Mouse (Mus musculus) lung, embryonic 14.5 days (tissue): ENCODE data around the gene Dram1. TPM values are rescaled to one million over a fixed set of nuclear protein-coding genes. Genes with fewer than 3 reads are reported as not detected.

Source experiments
- ATAC-seq: fragments of 200-750 bp; cut with Nextera tagmentation; 2 replicates; pipeline ENCODE4 v1.8.0; 2017; ENCODE audit warnings: mild to moderate bottlenecking, moderate TSS enrichment, moderate library complexity; ENCODE audit not compliant: insufficient read depth
- DNase-seq: peaks from one replicate; pipeline ENCODE4 v3.0.0-alpha.2; 2015
- H3K27ac ChIP-seq: fragments of 300-500 bp; sonication (generic); 2 replicates; pipeline ENCODE4 v1.5.1; 2014; ENCODE audit warnings: low read depth, mild to moderate bottlenecking, moderate library complexity
- H3K27me3 ChIP-seq: fragments of 300-500 bp; sonication (generic); 2 replicates; pipeline ENCODE4 v1.6.1; 2014; ENCODE audit warnings: low read length, control low read depth; ENCODE audit not compliant: insufficient read depth
- H3K36me3 ChIP-seq: fragments of 300-500 bp; sonication (generic); 2 replicates; pipeline ENCODE4 v1.6.1; 2014; ENCODE audit warnings: control low read depth; ENCODE audit not compliant: insufficient read depth
- H3K4me1 ChIP-seq: fragments of 300-500 bp; sonication (generic); 2 replicates; pipeline ENCODE4 v1.6.1; 2014; ENCODE audit warnings: antibody characterized with exemption, control low read depth; ENCODE audit not compliant: insufficient read depth
- H3K4me2 ChIP-seq: fragments of 300-500 bp; sonication (generic); 2 replicates; pipeline ENCODE4 v1.6.1; 2014; ENCODE audit warnings: mild to moderate bottlenecking
- H3K4me3 ChIP-seq: fragments of 300-500 bp; sonication (generic); 2 replicates; pipeline ENCODE4 v1.5.1; 2014; ENCODE audit warnings: low read depth, low read length
- H3K9ac ChIP-seq: fragments of 300-500 bp; sonication (generic); 2 replicates; pipeline ENCODE4 v1.6.1; 2014
- H3K9me3 ChIP-seq: fragments of 300-500 bp; sonication (generic); 2 replicates; pipeline ENCODE4 v1.6.1; 2016; ENCODE audit warnings: low read depth, low read length, control low read depth
- CTCF ChIP-seq: IDR thresholded peaks from 2 replicates; pipeline ENCODE4 v1.5.1; 2016; ENCODE audit warnings: antibody characterized with exemption, low read depth
- WGBS: fragments of 180-500 bp; shearing (Covaris S2); extraction: QIAGEN DNeasy Blood & Tissue Kit; methylation state at CpG from one replicate; pipeline ENCODE4 v1.1.7; 2014; 5-methylcytosine and 5-hydroxymethylcytosine counted together
- polyA plus RNA-seq: library from polyadenylated mRNA; unstranded; fragments of >200 nt; fragmentation: Nextera tagmentation; extraction: Ambion mirVana; gene quantifications from 2 replicates; pipeline ENCODE4 v1.2.1, GENCODE M21; 2014

The Dram1 gene
- polyA plus RNA-seq, 1 experiment from 2014 or later = 43.9 TPM

GRCm38 (mm10) chr10:88309851-88310250 is 69.0 kb downstream of the Dram1 start:
- H3K9ac ChIP-seq = no peak overlapping the region
- no peak overlapping the region for H3K4me2 ChIP-seq
- no peaks in the 10 kb centered on the region for H3K36me3 ChIP-seq
- ATAC-seq (no peak), DNase-seq (no peak)
- no peaks in the 10 kb centered on the region for H3K9me3 ChIP-seq
- H3K4me3 ChIP-seq = no peak overlapping the region
- no peak for TF ChIP-seq CTCF
- H3K27me3 ChIP-seq = no peaks in the 10 kb centered on the region
- H3K27ac ChIP-seq = no peak overlapping the region
- WGBS = 56% methylated on average over 10 of the region's 10 CpGs
- no peaks in the 10 kb centered on the region for H3K4me1 ChIP-seq

- peak; percentile 38 for TF ChIP-seq CTCF
- no peak for ATAC-seq
- H3K9ac ChIP-seq = no peak overlapping the region
- no peak overlapping the region for H3K27ac ChIP-seq
- no peaks in the 10 kb centered on the region for H3K9me3 ChIP-seq
- H3K4me3 ChIP-seq = no peak overlapping the region
- no peaks in the 10 kb centered on the region for H3K27me3 ChIP-seq
- peaks cover 10% of the 10 kb centered on the region; the same call in 1 of the 2 replicates for H3K4me1 ChIP-seq
- 89% methylated on average over 3 of the region's 3 CpGs for WGBS
- H3K36me3 ChIP-seq = no peaks in the 10 kb centered on the region
- DNase-seq = no peak
- no peak overlapping the region for H3K4me2 ChIP-seq
These were observed 72.6 kb downstream of the Dram1 start for GRCm38 (mm10) chr10:88306235-88306634.

GRCm38 (mm10) chr10:88304302-88304701 is 74.6 kb downstream of the Dram1 start:
- peak; percentile 47; the same call in 1 of the 2 replicates for ATAC-seq
- DNase-seq = peak; percentile 93

GRCm38 (mm10) chr10:88303079-88303478 is 75.8 kb downstream of the Dram1 start:
- ATAC-seq (peak; percentile 85), DNase-seq (peak; percentile 86)
- no peaks in the 10 kb centered on the region for H3K27me3 ChIP-seq
- peaks cover 10% of the 10 kb centered on the region; the same call in 1 of the 2 replicates for H3K4me1 ChIP-seq
- H3K27ac ChIP-seq = peak overlapping the region; percentile 75
- H3K4me2 ChIP-seq = no peak overlapping the region
- H3K9ac ChIP-seq = no peak overlapping the region
- H3K9me3 ChIP-seq = peaks cover 4% of the 10 kb centered on the region; the same call in 1 of the 2 replicates
- no peak for TF ChIP-seq CTCF
- no peaks in the 10 kb centered on the region for H3K36me3 ChIP-seq
- no peak overlapping the region for H3K4me3 ChIP-seq
- 38% methylated on average over 11 of the region's 11 CpGs for WGBS

More at GRCm38 (mm10) chr10:88304302-88304701, 74.6 kb downstream of the Dram1 start:
- Histone ChIP-seq H3K9me3 (peaks cover 4% of the 10 kb centered on the region; the same call in 1 of the 2 replicates), H3K9ac (no peak overlapping the region), H3K4me1 (peaks cover 10% of the 10 kb centered on the region; the same call in 1 of the 2 replicates), H3K4me3 (no peak overlapping the region), H3K4me2 (no peak overlapping the region), H3K27me3 (no peaks in the 10 kb centered on the region), H3K27ac (no peak overlapping the region), H3K36me3 (no peaks in the 10 kb centered on the region)
- WGBS = 8% methylated on average over 4 of the region's 4 CpGs
- peak; percentile 90 for TF ChIP-seq CTCF

- peaks cover 4% of the 10 kb centered on the region; the same call in 1 of the 2 replicates for H3K9me3 ChIP-seq
- peaks cover 10% of the 10 kb centered on the region; the same call in 1 of the 2 replicates for H3K4me1 ChIP-seq
- peak overlapping the region; percentile 69 for H3K27ac ChIP-seq
- H3K36me3 ChIP-seq = no peaks in the 10 kb centered on the region
- no peak overlapping the region for H3K4me2 ChIP-seq
- DNase-seq (peak; percentile 58), ATAC-seq (no peak)
- no peak overlapping the region for H3K4me3 ChIP-seq
- no peak for TF ChIP-seq CTCF
- 54% methylated on average over 6 of the region's 6 CpGs for WGBS
- H3K9ac ChIP-seq = no peak overlapping the region
- H3K27me3 ChIP-seq = no peaks in the 10 kb centered on the region
These were observed 76.9 kb downstream of the Dram1 start for GRCm38 (mm10) chr10:88301802-88302470.

GRCm38 (mm10) chr10:88296991-88297390 is 81.9 kb downstream of the Dram1 start:
- Histone ChIP-seq H3K9me3 (peaks cover 4% of the 10 kb centered on the region; the same call in 1 of the 2 replicates), H3K4me3 (no peak overlapping the region), H3K4me2 (no peak overlapping the region), H3K9ac (no peak overlapping the region), H3K27me3 (no peaks in the 10 kb centered on the region), H3K27ac (no peak overlapping the region; the same call in 1 of the 2 replicates), H3K36me3 (no peaks in the 10 kb centered on the region), H3K4me1 (peaks cover 3% of the 10 kb centered on the region; the same call in 1 of the 2 replicates)
- peak; percentile 74 for ATAC-seq
- no peak for TF ChIP-seq CTCF
- WGBS = 32% methylated on average over 10 of the region's 10 CpGs
- peak; percentile 69 for DNase-seq

- no peak for TF ChIP-seq CTCF
- DNase-seq = no peak
- no peak overlapping the region for H3K27ac ChIP-seq
- no peak overlapping the region for H3K4me3 ChIP-seq
- H3K4me1 ChIP-seq = no peaks in the 10 kb centered on the region
- H3K9me3 ChIP-seq = peaks cover 4% of the 10 kb centered on the region; the same call in 1 of the 2 replicates
- no peak overlapping the region for H3K4me2 ChIP-seq
- 83% methylated on average over 6 of the region's 6 CpGs for WGBS
- H3K9ac ChIP-seq = no peak overlapping the region
- no peak for ATAC-seq
- no peaks in the 10 kb centered on the region for H3K27me3 ChIP-seq
- no peaks in the 10 kb centered on the region for H3K36me3 ChIP-seq
These were observed 83.8 kb downstream of the Dram1 start for GRCm38 (mm10) chr10:88295091-88295490.
